Mouse (Mus musculus) CH12.LX (cell line): ENCODE measurements around the gene Ropn1. TPM values are rescaled to one million over a fixed set of nuclear protein-coding genes. Genes with fewer than 3 reads are reported as not detected.
A peak's percentile ranks its signal among the peaks of the same experiment; 100 is the strongest.

Experiments used
- DNase-seq: peaks from one replicate; pipeline ENCODE4 v3.0.0-alpha.2; 2013; ENCODE audit errors: extremely low read depth
- H3K27ac ChIP-seq: 2 replicates; pipeline ENCODE4 v1.5.1; 2012; ENCODE audit warnings: low read depth, mild to moderate bottlenecking, control low read depth, moderate library complexity; ENCODE audit not compliant: insufficient read depth
- H3K27me3 ChIP-seq: replicated peaks from 2 replicates; pipeline ENCODE3; 2012; ENCODE audit warnings: inconsistent platforms
- H3K36me3 ChIP-seq, 2 experiments: replicated peaks in 1 of 2; 2 replicates each; pipeline versions ENCODE3 to v1.6.1; 2012; ENCODE audit warnings: inconsistent platforms in 1 of 2, low read length in 1 of 2, mild to moderate bottlenecking in 1 of 2, mixed read lengths in 1 of 2, moderate library complexity in 1 of 2; ENCODE audit not compliant: control insufficient read depth in 1 of 2, insufficient read depth in 1 of 2
- H3K4me1 ChIP-seq, 2 experiments: 2 replicates each; pipeline ENCODE4 v1.6.1; 2012; ENCODE audit warnings: inconsistent platforms in 1 of 2, moderate library complexity in 1 of 2; ENCODE audit not compliant: insufficient read depth in 2 of 2, control insufficient read depth in 1 of 2
- H3K4me2 ChIP-seq: 2 replicates; pipeline ENCODE4 v1.6.1; 2012; ENCODE audit warnings: low read depth, mild to moderate bottlenecking, control low read depth; ENCODE audit not compliant: poor library complexity, insufficient read depth, severe bottlenecking
- H3K4me3 ChIP-seq, 3 experiments: fragments of 150-350 bp in 1 of 3; sonication (generic) in 1 of 3; replicated peaks in 1 of 3; 2 replicates each; pipeline versions ENCODE3 to v1.5.1; 2011 to 2012; ENCODE audit warnings: low read depth in 2 of 3, low read length in 2 of 3, mild to moderate bottlenecking in 2 of 3, moderate library complexity in 2 of 3, control low read depth in 1 of 3, improper control_type of control experiment in 1 of 3, inconsistent platforms in 1 of 3, mixed read lengths in 1 of 3; ENCODE audit not compliant: poor library complexity in 1 of 3
- H3K79me2 ChIP-seq: replicated peaks from 2 replicates; pipeline ENCODE4 v1.6.1; 2012; ENCODE audit warnings: mild to moderate bottlenecking, moderate library complexity; ENCODE audit not compliant: control insufficient read depth, poor library complexity, insufficient read depth, severe bottlenecking; ENCODE audit errors: extremely low read depth
- H3K9ac ChIP-seq: 2 replicates; pipeline ENCODE4 v1.6.1; 2012; ENCODE audit warnings: low read depth, mild to moderate bottlenecking, control low read depth, moderate library complexity; ENCODE audit not compliant: insufficient read depth
- H3K9me3 ChIP-seq: replicated peaks from 2 replicates; pipeline ENCODE3; 2012; ENCODE audit warnings: low read length, inconsistent platforms, mixed read lengths
- BHLHE40 ChIP-seq: IDR thresholded peaks from 2 replicates; pipeline ENCODE4 v1.6.1; 2011; ENCODE audit warnings: mild to moderate bottlenecking, low read depth, low read length, improper control_type of control experiment
- ELF1 ChIP-seq: IDR thresholded peaks from 2 replicates; pipeline ENCODE4 v1.6.1; 2014; ENCODE audit warnings: low read depth, mild to moderate bottlenecking, inconsistent platforms, low read length, improper control_type of control experiment
- EP300 ChIP-seq: IDR thresholded peaks from 2 replicates; pipeline ENCODE4 v1.6.1; 2011; ENCODE audit warnings: low read length, improper control_type of control experiment
- HCFC1 ChIP-seq: IDR thresholded peaks from 2 replicates; pipeline ENCODE4 v1.6.1; 2012; ENCODE audit warnings: low read depth, mild to moderate bottlenecking, inconsistent platforms, low read length, improper control_type of control experiment
- JUN ChIP-seq: IDR thresholded peaks from 2 replicates; pipeline ENCODE4 v1.6.1; 2011; ENCODE audit warnings: low read depth, mild to moderate bottlenecking, low read length, improper control_type of control experiment, moderate library complexity; ENCODE audit not compliant: insufficient read depth
- JUND ChIP-seq: conservative IDR thresholded peaks from 2 replicates; pipeline ENCODE4 v1.6.1; 2011; ENCODE audit warnings: low read depth, low read length, improper control_type of control experiment
- MAZ ChIP-seq: IDR thresholded peaks from 2 replicates; pipeline ENCODE4 v1.6.1; 2012; ENCODE audit warnings: low read depth, mild to moderate bottlenecking, inconsistent platforms, low read length, improper control_type of control experiment, moderate library complexity
- NELFE ChIP-seq: IDR thresholded peaks from 2 replicates; pipeline ENCODE4 v1.6.1; 2011; ENCODE audit warnings: low read depth, low read length, improper control_type of control experiment
- RAD21 ChIP-seq: IDR thresholded peaks from 2 replicates; pipeline ENCODE4 v1.6.1; 2011; ENCODE audit warnings: low read depth, mild to moderate bottlenecking, low read length, improper control_type of control experiment, moderate library complexity
- RCOR1 ChIP-seq: conservative IDR thresholded peaks from 2 replicates; pipeline ENCODE4 v1.6.1; 2012; ENCODE audit warnings: low read depth, mild to moderate bottlenecking, inconsistent platforms, low read length, improper control_type of control experiment
- SIN3A ChIP-seq: IDR thresholded peaks from 2 replicates; pipeline ENCODE4 v1.6.1; 2012; ENCODE audit warnings: low read length, improper control_type of control experiment, inconsistent platforms
- TBP ChIP-seq: conservative IDR thresholded peaks from 2 replicates; pipeline ENCODE4 v1.6.1; 2011; ENCODE audit warnings: low read depth, low read length, improper control_type of control experiment
- TCF12 ChIP-seq: IDR thresholded peaks from 2 replicates; pipeline ENCODE4 v1.6.1; 2014; ENCODE audit warnings: low read depth, mild to moderate bottlenecking, inconsistent platforms, low read length, improper control_type of control experiment
- USF1 ChIP-seq: IDR thresholded peaks from 2 replicates; pipeline ENCODE4 v1.6.1; 2014; ENCODE audit warnings: low read depth, mild to moderate bottlenecking, inconsistent platforms, low read length, improper control_type of control experiment
- ZKSCAN1 ChIP-seq: IDR thresholded peaks from 2 replicates; pipeline ENCODE4 v1.6.1; 2012; ENCODE audit warnings: low read depth, inconsistent platforms, low read length, improper control_type of control experiment, borderline replicate concordance
- ZNF384 ChIP-seq: IDR thresholded peaks from 2 replicates; pipeline ENCODE4 v1.6.1; 2012; ENCODE audit warnings: low read depth, low read length, improper control_type of control experiment, inconsistent platforms
- dilution Hi-C: fragments of 300-500 bp; cut with MboI; formaldehyde crosslinking; loops from 2 replicates; pipeline ENCODE4 v1.14.3; 2020; ENCODE audit warnings: low sequenced_read_pairs; ENCODE audit not compliant: extremely low pct_unique_long_range_greater_than_20kb, extremely low pct_ligation_motif_present
- in situ Hi-C: fragments of 300-500 bp; cut with MboI; formaldehyde crosslinking; loops from 3 replicates; pipeline ENCODE4 v1.14.3; 2019; ENCODE audit warnings: low sequenced_read_pairs, low pct_ligation_motif_present, low pct_unique_long_range_greater_than_20kb, mixed read lengths
- polyA plus RNA-seq: library from polyadenylated mRNA; unstranded; fragments of >175 nt; gene quantifications from 2 replicates; pipeline ENCODE4 v1.2.1, GENCODE M21; 2012; ENCODE audit warnings: low read depth; ENCODE audit not compliant: insufficient read length
- total RNA-seq, 2 experiments: library from RNA; depleted of rRNA; stranded (reverse); fragments of 300-350 nt in 1 of 2; fragments of >200 nt in 1 of 2; gene quantifications; 2 replicates each; pipeline ENCODE4 v1.2.3; 2012 to 2014

The Ropn1 gene
- total and polyA plus RNA-seq, 3 experiments: not detected

DNA sequence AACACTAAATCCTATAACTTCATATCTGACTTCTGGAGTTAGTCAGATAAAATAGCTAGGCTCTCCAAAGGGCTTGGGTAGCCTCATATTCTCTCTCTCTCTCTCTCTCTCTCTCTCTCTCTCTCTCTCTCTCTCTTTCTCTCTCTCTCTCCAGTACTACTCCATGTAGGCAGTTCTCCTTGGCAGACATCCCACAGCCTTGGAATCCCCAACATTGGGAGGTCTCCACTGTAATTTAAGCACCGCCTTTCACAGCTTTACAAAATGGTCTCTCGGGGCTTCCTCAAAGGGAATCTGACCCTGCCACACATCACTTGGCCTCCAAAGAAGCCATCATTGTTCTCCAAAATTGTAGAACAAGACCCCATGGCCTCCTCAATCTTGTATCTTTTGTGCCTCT, 22.1 kb upstream of the Ropn1 start:
- no peak for TF ChIP-seq ELF1
- no peaks in the 10 kb centered on the region for H3K79me2 ChIP-seq
- dilution Hi-C loops: no loop called here
- in situ Hi-C loops: no loop called here
- no peak for DNase-seq
- H3K27ac ChIP-seq: no peak overlapping the region
- H3K27me3 ChIP-seq: peaks cover 77% of the 10 kb centered on the region
- no peak overlapping the region for H3K9ac ChIP-seq
- no peak overlapping the region for H3K4me3 ChIP-seq
- peaks cover 10% of the 10 kb centered on the region for H3K9me3 ChIP-seq
- H3K4me2 ChIP-seq: no peak overlapping the region
- H3K4me1 ChIP-seq: no peaks in the 10 kb centered on the region
- H3K36me3 ChIP-seq: no peaks in the 10 kb centered on the region

DNA sequence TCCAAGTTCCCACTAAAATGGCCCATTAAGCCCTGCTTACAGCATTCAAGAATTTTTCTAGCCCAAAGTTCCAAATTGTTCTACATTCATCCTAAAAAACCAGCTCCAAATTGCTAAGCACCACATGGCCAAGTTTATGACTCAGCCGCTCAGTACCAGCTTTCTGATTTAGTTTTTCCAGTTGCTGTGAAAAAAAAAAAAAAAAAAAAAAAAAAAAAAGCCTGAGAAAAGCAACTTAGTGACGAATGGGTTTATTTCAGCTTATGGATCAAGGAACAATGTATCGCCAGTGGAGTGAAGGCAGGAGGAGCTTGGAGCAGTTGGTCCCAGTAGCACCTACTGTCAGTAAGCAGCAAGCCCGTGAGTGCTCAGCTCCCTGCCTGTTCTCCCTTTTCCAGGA, 21.3 kb upstream of the Ropn1 start:
- TF ChIP-seq EP300 (no peak), JUN (no peak), NELFE (no peak), ZKSCAN1 (no peak), HCFC1 (no peak), ELF1 (no peak), MAZ (no peak), ZNF384 (peak; percentile 62), TCF12 (no peak)
- in situ Hi-C loops: no loop called here
- no peak overlapping the region for H3K4me3 ChIP-seq
- DNase-seq: no peak
- dilution Hi-C loops: no loop called here
- no peaks in the 10 kb centered on the region for H3K36me3 ChIP-seq
- H3K9ac ChIP-seq: no peak overlapping the region
- peaks cover 10% of the 10 kb centered on the region for H3K9me3 ChIP-seq
- peaks cover 77% of the 10 kb centered on the region for H3K27me3 ChIP-seq
- no peak overlapping the region for H3K4me2 ChIP-seq
- H3K4me1 ChIP-seq: no peaks in the 10 kb centered on the region
- H3K79me2 ChIP-seq: no peaks in the 10 kb centered on the region
- H3K27ac ChIP-seq: no peak overlapping the region

GRCm38 (mm10) chr16:34635557-34635956, 14.2 kb upstream of the Ropn1 start:
- no peak overlapping the region for H3K27ac ChIP-seq
- H3K4me1 ChIP-seq: no peaks in the 10 kb centered on the region
- H3K79me2 ChIP-seq: no peaks in the 10 kb centered on the region
- peaks cover 77% of the 10 kb centered on the region for H3K27me3 ChIP-seq
- no peaks in the 10 kb centered on the region for H3K36me3 ChIP-seq
- no peak for DNase-seq
- H3K4me3 ChIP-seq: no peak overlapping the region
- H3K9me3 ChIP-seq: peaks cover 3% of the 10 kb centered on the region
- TF ChIP-seq JUND (no peak), TBP (no peak), NELFE (no peak), USF1 (no peak), RCOR1 (no peak), BHLHE40 (no peak), RAD21 (no peak), SIN3A (no peak), JUN (no peak)
- dilution Hi-C loops (no loop called here), in situ Hi-C loops (no loop called here)
- no peak overlapping the region for H3K9ac ChIP-seq
- no peak overlapping the region for H3K4me2 ChIP-seq
